22 mouse cellular contexts compared by ENCODE assay signal in genomic region chr7:101138819-101139218, GRCm38 (mm10). TPM values are rescaled to one million over a fixed set of nuclear protein-coding genes. Genes with fewer than 3 reads are reported as not detected.
DNase-seq lines count a peak whose midpoint lies in the region; ATAC-seq lines count a peak whose summit lies in the region.
"Had no signal": no experiment of that assay in that cellular context is flagged by ENCODE, and none has a peak within 500 bp of the region (broad histone marks: within the 10 kb centered on the region; RNA-seq: fewer than 3 reads in every experiment).

No protein-coding gene starts in this region.

- H3K9ac ChIP-seq in heart, embryonic 11.5 days (ENCODE audit: low read depth, low read length) = no peak overlapping the region

- H3K4me3 ChIP-seq in heart, embryonic 11.5 days (ENCODE audit: low read depth, low read length) = no peak overlapping the region

- no peak overlapping the region for H3K27ac ChIP-seq in heart, embryonic 11.5 days (ENCODE audit: low read depth, low read length)

- peak; percentile 76 for ATAC-seq in common myeloid progenitor, adult 5-6 weeks (replicated peaks; ENCODE audit: low read depth, poor library complexity, severe bottlenecking)
- ATAC-seq in megakaryocyte progenitor cell, adult 5-6 weeks (replicated peaks; ENCODE audit: poor library complexity) = 0 out of 2 replicates have a peak, but pooled peaks have one; percentile 11
- no peak for ATAC-seq in heart, embryonic 11.5 days (replicated peaks; ENCODE audit: insufficient number of reproducible peaks, low FRiP score, low TSS enrichment)
- ATAC-seq: activated CD4-positive, CD25-positive, alpha-beta regulatory T cell, adult 4 months; CD4-positive, CD25-positive, alpha-beta regulatory T cell, adult 4 months; Patski had no signal

- H3K9me3 ChIP-seq in heart, embryonic 11.5 days (replicated peaks; ENCODE audit: control insufficient read depth, low read length) = no peaks in the 10 kb centered on the region
- H3K9me3 ChIP-seq: G1E had no signal

- H3K4me1 ChIP-seq in heart, embryonic 11.5 days (ENCODE audit: control insufficient read depth, insufficient read depth, low read length) = no peaks in the 10 kb centered on the region; the same call in 1 of the 2 replicates

- DNase-seq in 416B (ENCODE audit: low read depth) = peak; percentile 67
- no peak for DNase-seq in cerebellum, adult 11-12 months
- DNase-seq in spleen, adult 12 weeks (ENCODE audit: low spot score) = no peak
- DNase-seq: adrenal gland, adult 2 months; adrenal gland, adult 8-10 months; adrenal gland, postnatal 10 days; adrenal gland, postnatal 14 days; adrenal gland, postnatal 25 days; adrenal gland, postnatal 36 days; B cell, adult 2 months; cerebellum, adult 11 months; cerebellum, adult 18-20 months; cerebellum, adult 2 months; cerebellum, adult 8-10 months had no signal

- H3K36me3 ChIP-seq in heart, embryonic 11.5 days (ENCODE audit: control insufficient read depth, insufficient read depth, low read length) = no peaks in the 10 kb centered on the region
- H3K36me3 ChIP-seq: G1E had no signal

- H3K27me3 ChIP-seq in heart, embryonic 11.5 days (ENCODE audit: control insufficient read depth, insufficient read depth, low read length) = no peaks in the 10 kb centered on the region
- H3K27me3 ChIP-seq: CH12.LX, Patski had no signal

- WGBS in heart, embryonic 11.5 days (ENCODE audit: insufficient replicate concordance) = 74% methylated on average over 1 of the region's 1 CpGs

- H3K4me2 ChIP-seq in heart, embryonic 11.5 days = no peak overlapping the region

RNA-seq across cellular contexts. Expression of gene Fchsd2, which starts 46.2 kb away (rescaled TPM):
- 43.4 and 85.4 TPM in 2 replicates for total RNA-seq in common myeloid progenitor, adult 5-6 weeks (2017)
- 48.3 and 62.8 TPM in 2 replicates for total RNA-seq in megakaryocyte progenitor cell, adult 5-6 weeks (2015)
- 27.1 and 50.4 TPM in 2 replicates for total RNA-seq in megakaryocyte progenitor cell, adult 5-6 weeks (2017)
- 16.3 and 20.4 TPM in 2 replicates for polyA plus RNA-seq in heart, embryonic 11.5 days (2014; fragmentation: Nextera tagmentation; extraction: Ambion mirVana)
